Mouse (Mus musculus) erythroblast, embryonic 14.5 days (primary cell): Measurements from ENCODE around the gene Mreg. TPM values are rescaled to one million over a fixed set of nuclear protein-coding genes. Genes with fewer than 3 reads are reported as not detected.
A peak's percentile ranks its signal among the peaks of the same experiment; 100 is the strongest.
"Not testable (repeated sequence)": the region's sequence is repeated elsewhere in the genome, so short reads cannot be mapped to it uniquely, and the experiment has no call there.

Experiments
- H3K27me3 ChIP-seq: 2 replicates; pipeline ENCODE4 v1.6.1; 2012; ENCODE audit warnings: inconsistent platforms; ENCODE audit not compliant: control insufficient read depth
- H3K36me3 ChIP-seq: 2 replicates; pipeline ENCODE4 v1.6.1; 2012; ENCODE audit warnings: mild to moderate bottlenecking, inconsistent platforms; ENCODE audit not compliant: control insufficient read depth
- H3K4me1 ChIP-seq: 2 replicates; pipeline ENCODE4 v1.6.1; 2012; ENCODE audit warnings: inconsistent platforms; ENCODE audit not compliant: control insufficient read depth
- H3K4me3 ChIP-seq: replicated peaks from 2 replicates; pipeline ENCODE3; 2012; ENCODE audit warnings: moderate library complexity, mild to moderate bottlenecking, inconsistent platforms
- H3K9me3 ChIP-seq: 2 replicates; pipeline ENCODE4 v1.6.1; 2012; ENCODE audit warnings: low read length, inconsistent platforms, mixed read lengths; ENCODE audit not compliant: control insufficient read depth
- GATA1 ChIP-seq: IDR thresholded peaks from 2 replicates; pipeline ENCODE4 v1.6.1; 2012; ENCODE audit warnings: low read length, inconsistent platforms, mixed read lengths
- TAL1 ChIP-seq: IDR thresholded peaks from 3 replicates; pipeline ENCODE4 v1.6.1; 2012; ENCODE audit warnings: low read length, inconsistent platforms, mixed read lengths
- polyA plus RNA-seq: library from polyadenylated mRNA; stranded (reverse); fragments of >175 nt; gene quantifications from 2 replicates; pipeline ENCODE4 v1.2.3, GENCODE M21; 2012

The Mreg gene
- polyA plus RNA-seq, 1 experiment: 0.01 TPM

GRCm38 (mm10) chr1:72227546-72227945, 15.4 kb upstream of the Mreg start:
- Histone ChIP-seq H3K4me1 (peaks cover 12% of the 10 kb centered on the region), H3K9me3 (no peaks in the 10 kb centered on the region; the same call in 1 of the 2 replicates), H3K4me3 (no peak overlapping the region), H3K36me3 (no peaks in the 10 kb centered on the region), H3K27me3 (peaks cover 30% of the 10 kb centered on the region)
- no peak for TF ChIP-seq GATA1
- TF ChIP-seq TAL1: no peak

GRCm38 (mm10) chr1:72226887-72227481, 14.9 kb upstream of the Mreg start:
- H3K27me3 ChIP-seq: peaks cover 30% of the 10 kb centered on the region
- H3K4me3 ChIP-seq: no peak overlapping the region
- H3K9me3 ChIP-seq: no peaks in the 10 kb centered on the region; the same call in 1 of the 2 replicates
- H3K36me3 ChIP-seq: no peaks in the 10 kb centered on the region
- peaks cover 12% of the 10 kb centered on the region for H3K4me1 ChIP-seq
- TF ChIP-seq GATA1 (no peak), TAL1 (no peak)

- H3K4me3 ChIP-seq: no peak overlapping the region
- H3K4me1 ChIP-seq: peaks cover 12% of the 10 kb centered on the region
- H3K27me3 ChIP-seq: peaks cover 34% of the 10 kb centered on the region
- H3K36me3 ChIP-seq: no peaks in the 10 kb centered on the region
- TF ChIP-seq TAL1 (no peak), GATA1 (no peak)
- no peaks in the 10 kb centered on the region; the same call in 1 of the 2 replicates for H3K9me3 ChIP-seq
Observed at GRCm38 (mm10) chr1:72226172-72226886, 14.2 kb upstream of the Mreg start.

- peaks cover 12% of the 10 kb centered on the region for H3K4me1 ChIP-seq
- H3K9me3 ChIP-seq, H3K36me3 ChIP-seq: not testable (repeated sequence)
- H3K4me3 ChIP-seq: peak overlapping the region; percentile 57
- peaks cover 37% of the 10 kb centered on the region for H3K27me3 ChIP-seq
Observed at GRCm38 (mm10) chr1:72225720-72226171, 13.6 kb upstream of the Mreg start.

- H3K4me1 ChIP-seq: peaks cover 12% of the 10 kb centered on the region
- H3K27me3 ChIP-seq: peaks cover 37% of the 10 kb centered on the region
- H3K9me3 ChIP-seq: no peaks in the 10 kb centered on the region; the same call in 1 of the 2 replicates
- H3K4me3 ChIP-seq: peak overlapping the region; percentile 57
- no peaks in the 10 kb centered on the region for H3K36me3 ChIP-seq
- no peak for TF ChIP-seq TAL1
- no peak for TF ChIP-seq GATA1
Observed at GRCm38 (mm10) chr1:72225054-72225718, 13.1 kb upstream of the Mreg start.

GRCm38 (mm10) chr1:72220008-72220407, 7.9 kb upstream of the Mreg start:
- no peaks in the 10 kb centered on the region for H3K9me3 ChIP-seq
- peaks cover 31% of the 10 kb centered on the region for H3K27me3 ChIP-seq
- H3K36me3 ChIP-seq: no peaks in the 10 kb centered on the region
- H3K4me3 ChIP-seq: no peak overlapping the region
- H3K4me1 ChIP-seq: no peaks in the 10 kb centered on the region
- no peak for TF ChIP-seq GATA1
- TF ChIP-seq TAL1: no peak

GRCm38 (mm10) chr1:72219116-72219515, 7.0 kb upstream of the Mreg start:
- Histone ChIP-seq H3K36me3 (no peaks in the 10 kb centered on the region), H3K27me3 (peaks cover 27% of the 10 kb centered on the region), H3K9me3 (no peaks in the 10 kb centered on the region), H3K4me3 (no peak overlapping the region), H3K4me1 (no peaks in the 10 kb centered on the region)
- no peak for TF ChIP-seq TAL1
- TF ChIP-seq GATA1: no peak

- Histone ChIP-seq H3K27me3 (peaks cover 27% of the 10 kb centered on the region), H3K4me3 (no peak overlapping the region), H3K9me3 (no peaks in the 10 kb centered on the region), H3K4me1 (no peaks in the 10 kb centered on the region), H3K36me3 (no peaks in the 10 kb centered on the region)
- TF ChIP-seq GATA1: no peak
- no peak for TF ChIP-seq TAL1
Observed at GRCm38 (mm10) chr1:72218626-72219025, 6.5 kb upstream of the Mreg start.

- peaks cover 36% of the 10 kb centered on the region for H3K27me3 ChIP-seq
- no peaks in the 10 kb centered on the region for H3K4me1 ChIP-seq
- H3K9me3 ChIP-seq: no peaks in the 10 kb centered on the region
- no peaks in the 10 kb centered on the region for H3K36me3 ChIP-seq
- TF ChIP-seq GATA1 (no peak), TAL1 (no peak)
- no peak overlapping the region for H3K4me3 ChIP-seq
Observed at GRCm38 (mm10) chr1:72216761-72217160, 4.7 kb upstream of the Mreg start.
